Mouse (Mus musculus) MEL (cell line): ENCODE results near the gene Tmem37. TPM values are rescaled to one million over a fixed set of nuclear protein-coding genes. Genes with fewer than 3 reads are reported as not detected.

Experiments used
- DNase-seq: peaks from one replicate; pipeline ENCODE4 v3.0.0; 2011; ENCODE audit warnings: low read depth, low spot score
- H3K27ac ChIP-seq: 2 replicates; pipeline ENCODE4 v1.5.1; 2012; ENCODE audit warnings: low read depth, mild to moderate bottlenecking, control low read depth, low read length, moderate library complexity; ENCODE audit not compliant: control insufficient read depth
- H3K27me3 ChIP-seq, 2 experiments: fragments of 150-350 bp in 1 of 2; sonication (generic) in 1 of 2; 2 replicates each; pipeline ENCODE4 v1.6.1; 2012; ENCODE audit warnings: low read length in 2 of 2, mild to moderate bottlenecking in 2 of 2, improper control_type of control experiment in 1 of 2, moderate library complexity in 1 of 2; ENCODE audit not compliant: insufficient read depth in 2 of 2, control insufficient read depth in 1 of 2
- H3K36me3 ChIP-seq, 2 experiments: 2 replicates each; pipeline ENCODE4 v1.6.1; 2012 to 2014; ENCODE audit warnings: low read length in 2 of 2, improper control_type of control experiment in 1 of 2, inconsistent platforms in 1 of 2, mild to moderate bottlenecking in 1 of 2; ENCODE audit not compliant: insufficient read depth in 2 of 2, control insufficient read depth in 1 of 2
- H3K4me1 ChIP-seq, 2 experiments: fragments of 150-350 bp in 1 of 2; sonication (generic) in 1 of 2; 2 replicates each; pipeline ENCODE4 v1.6.1; 2012; ENCODE audit warnings: low read length in 2 of 2, improper control_type of control experiment in 1 of 2, mild to moderate bottlenecking in 1 of 2; ENCODE audit not compliant: insufficient read depth in 2 of 2, control insufficient read depth in 1 of 2
- H3K4me3 ChIP-seq, 2 experiments: fragments of 150-350 bp in 1 of 2; sonication (generic) in 1 of 2; 2 replicates each; pipeline ENCODE4 v1.5.1; 2012; ENCODE audit warnings: low read depth in 2 of 2, low read length in 2 of 2, mild to moderate bottlenecking in 2 of 2, moderate library complexity in 2 of 2, control low read depth in 1 of 2, improper control_type of control experiment in 1 of 2; ENCODE audit not compliant: control insufficient read depth in 1 of 2, insufficient read depth in 1 of 2
- H3K79me2 ChIP-seq: 2 replicates; pipeline ENCODE4 v1.6.1; 2012; ENCODE audit warnings: mild to moderate bottlenecking, low read length, moderate library complexity; ENCODE audit not compliant: control insufficient read depth, poor library complexity, insufficient read depth
- H3K9ac ChIP-seq: 2 replicates; pipeline ENCODE4 v1.6.1; 2012; ENCODE audit warnings: low read depth, mild to moderate bottlenecking, control low read depth, low read length, moderate library complexity; ENCODE audit not compliant: control insufficient read depth, poor library complexity, severe bottlenecking
- H3K9me3 ChIP-seq: fragments of 150-350 bp; sonication (generic); replicated peaks from 2 replicates; pipeline ENCODE4 v1.6.1; 2012; ENCODE audit warnings: mild to moderate bottlenecking, low read length, improper control_type of control experiment, moderate library complexity; ENCODE audit not compliant: insufficient read depth
- BHLHE40 ChIP-seq: IDR thresholded peaks from 2 replicates; pipeline ENCODE4 v1.6.1; 2012; ENCODE audit warnings: low read depth, mild to moderate bottlenecking, inconsistent platforms, low read length, improper control_type of control experiment, borderline replicate concordance
- CHD1 ChIP-seq: IDR thresholded peaks from 2 replicates; pipeline ENCODE4 v1.6.1; 2012; ENCODE audit warnings: low read depth, mild to moderate bottlenecking, inconsistent platforms, low read length, improper control_type of control experiment
- CHD2 ChIP-seq: IDR thresholded peaks from 2 replicates; pipeline ENCODE4 v1.6.1; 2011; ENCODE audit warnings: low read length, improper control_type of control experiment
- CTCF ChIP-seq, 3 experiments: IDR thresholded peaks in 2 of 3; conservative IDR thresholded peaks in 1 of 3; 2 replicates each; pipeline ENCODE4 v1.5.1; 2011 to 2012; ENCODE audit warnings: low read length in 3 of 3, low read depth in 2 of 3, mild to moderate bottlenecking in 2 of 3, improper control_type of control experiment in 1 of 3, inconsistent platforms in 1 of 3, mixed read lengths in 1 of 3, moderate library complexity in 1 of 3; ENCODE audit not compliant: control insufficient read depth in 1 of 3, insufficient read depth in 1 of 3, poor library complexity in 1 of 3, severe bottlenecking in 1 of 3
- E2F4 ChIP-seq: IDR thresholded peaks from 2 replicates; pipeline ENCODE4 v1.6.1; 2011; ENCODE audit warnings: low read depth, low read length, improper control_type of control experiment, borderline replicate concordance
- ELF1 ChIP-seq: IDR thresholded peaks from 2 replicates; pipeline ENCODE4 v1.6.1; 2014; ENCODE audit warnings: low read depth, mild to moderate bottlenecking, inconsistent platforms, low read length, improper control_type of control experiment, moderate library complexity
- EP300 ChIP-seq, 2 experiments: IDR thresholded peaks; 2 replicates each; pipeline ENCODE4 v1.6.1; 2011; ENCODE audit warnings: improper control_type of control experiment in 2 of 2, low read length in 2 of 2, low read depth in 1 of 2, mild to moderate bottlenecking in 1 of 2
- ETS1 ChIP-seq: IDR thresholded peaks from 2 replicates; pipeline ENCODE4 v1.6.1; 2012; ENCODE audit warnings: low read depth, mild to moderate bottlenecking, inconsistent platforms, low read length, improper control_type of control experiment, moderate library complexity
- GATA1 ChIP-seq: IDR thresholded peaks from 2 replicates; pipeline ENCODE4 v1.6.1; 2011; ENCODE audit warnings: low read depth, low read length, improper control_type of control experiment
- HCFC1 ChIP-seq: IDR thresholded peaks from 2 replicates; pipeline ENCODE4 v1.6.1; 2012; ENCODE audit warnings: low read depth, mild to moderate bottlenecking, inconsistent platforms, low read length, improper control_type of control experiment, moderate library complexity
- JUND ChIP-seq: IDR thresholded peaks from 2 replicates; pipeline ENCODE4 v1.6.1; 2011; ENCODE audit warnings: low read depth, mild to moderate bottlenecking, improper control_type of control experiment, low read length
- KAT2A ChIP-seq: conservative IDR thresholded peaks from 2 replicates; pipeline ENCODE4 v1.6.1; 2012; ENCODE audit warnings: low read depth, low read length, improper control_type of control experiment, inconsistent platforms
- MAFK ChIP-seq: IDR thresholded peaks from 2 replicates; pipeline ENCODE4 v1.6.1; 2011; ENCODE audit warnings: low read depth, mild to moderate bottlenecking, low read length, improper control_type of control experiment, borderline replicate concordance
- MAX ChIP-seq: IDR thresholded peaks from 2 replicates; pipeline ENCODE4 v1.6.1; 2011; ENCODE audit warnings: low read length, improper control_type of control experiment
- MAZ ChIP-seq: IDR thresholded peaks from 2 replicates; pipeline ENCODE4 v1.6.1; 2012; ENCODE audit warnings: low read depth, mild to moderate bottlenecking, inconsistent platforms, low read length, improper control_type of control experiment
- MEF2A ChIP-seq: IDR thresholded peaks from 2 replicates; pipeline ENCODE4 v1.6.1; 2014; ENCODE audit warnings: low read depth, mild to moderate bottlenecking, inconsistent platforms, low read length, improper control_type of control experiment; ENCODE audit not compliant: poor library complexity, insufficient replicate concordance, severe bottlenecking; ENCODE audit errors: extremely low read depth
- MXI1 ChIP-seq: IDR thresholded peaks from 2 replicates; pipeline ENCODE4 v1.6.1; 2011; ENCODE audit warnings: mild to moderate bottlenecking, low read depth, low read length, improper control_type of control experiment
- MYB ChIP-seq: IDR thresholded peaks from 2 replicates; pipeline ENCODE4 v1.6.1; 2011; ENCODE audit warnings: mild to moderate bottlenecking, low read depth, low read length, improper control_type of control experiment
- NELFE ChIP-seq: IDR thresholded peaks from 2 replicates; pipeline ENCODE4 v1.6.1; 2011; ENCODE audit warnings: low read depth, low read length, improper control_type of control experiment
- NRF1 ChIP-seq: IDR thresholded peaks from 2 replicates; pipeline ENCODE4 v1.6.1; 2014; ENCODE audit warnings: low read depth, mild to moderate bottlenecking, inconsistent platforms, low read length, improper control_type of control experiment, moderate library complexity; ENCODE audit not compliant: poor library complexity, insufficient read depth, severe bottlenecking
- POLR2A ChIP-seq, 2 experiments: IDR thresholded peaks; 2 replicates each; pipeline ENCODE4 v1.6.1; 2011 to 2012; ENCODE audit warnings: low read length in 2 of 2, mild to moderate bottlenecking in 2 of 2, control low read depth in 1 of 2, improper control_type of control experiment in 1 of 2, low read depth in 1 of 2, moderate library complexity in 1 of 2; ENCODE audit not compliant: control insufficient read depth in 1 of 2, insufficient read depth in 1 of 2, poor library complexity in 1 of 2
- POLR2AphosphoS2 ChIP-seq: IDR thresholded peaks from 2 replicates; pipeline ENCODE4 v1.6.1; 2011; ENCODE audit warnings: low read length, improper control_type of control experiment
- POLR2AphosphoS5 ChIP-seq: IDR thresholded peaks from 2 replicates; pipeline ENCODE4 v1.6.1; 2012; ENCODE audit warnings: low read depth, borderline replicate concordance, mild to moderate bottlenecking, inconsistent platforms, low read length, moderate library complexity, mixed read lengths
- RAD21 ChIP-seq: IDR thresholded peaks from 2 replicates; pipeline ENCODE4 v1.6.1; 2011; ENCODE audit warnings: mild to moderate bottlenecking, low read depth, low read length, improper control_type of control experiment
- RCOR1 ChIP-seq: IDR thresholded peaks from 2 replicates; pipeline ENCODE4 v1.6.1; 2012; ENCODE audit warnings: low read depth, mild to moderate bottlenecking, inconsistent platforms, low read length, improper control_type of control experiment
- SIN3A ChIP-seq: IDR thresholded peaks from 2 replicates; pipeline ENCODE4 v1.6.1; 2012; ENCODE audit warnings: low read length, improper control_type of control experiment, inconsistent platforms
- SMC3 ChIP-seq: IDR thresholded peaks from 2 replicates; pipeline ENCODE4 v1.6.1; 2011; ENCODE audit warnings: low read depth, low read length, improper control_type of control experiment
- TAL1 ChIP-seq: IDR thresholded peaks from 2 replicates; pipeline ENCODE4 v1.6.1; 2012; ENCODE audit warnings: mild to moderate bottlenecking, inconsistent platforms, low read length, moderate library complexity, mixed read lengths
- TBP ChIP-seq: IDR thresholded peaks from 2 replicates; pipeline ENCODE4 v1.8.0; 2011; ENCODE audit warnings: low read depth, low read length, improper control_type of control experiment
- TCF12 ChIP-seq: IDR thresholded peaks from 2 replicates; pipeline ENCODE4 v1.6.1; 2014; ENCODE audit warnings: low read depth, mild to moderate bottlenecking, inconsistent platforms, low read length, improper control_type of control experiment, moderate library complexity
- UBTF ChIP-seq: IDR thresholded peaks from 2 replicates; pipeline ENCODE4 v1.6.1; 2012; ENCODE audit warnings: low read depth, mild to moderate bottlenecking, inconsistent platforms, low read length, improper control_type of control experiment, moderate library complexity, borderline replicate concordance; ENCODE audit not compliant: insufficient read depth
- USF1 ChIP-seq: IDR thresholded peaks from 2 replicates; pipeline ENCODE4 v1.6.1; 2014; ENCODE audit warnings: low read depth, mild to moderate bottlenecking, inconsistent platforms, low read length, improper control_type of control experiment, moderate library complexity
- USF2 ChIP-seq, 2 experiments: IDR thresholded peaks; 2 replicates each; pipeline ENCODE4 v1.6.1; 2011 to 2012; ENCODE audit warnings: improper control_type of control experiment in 2 of 2, low read length in 2 of 2, borderline replicate concordance in 1 of 2, inconsistent platforms in 1 of 2, low read depth in 1 of 2, mild to moderate bottlenecking in 1 of 2; ENCODE audit not compliant: insufficient read depth in 1 of 2
- ZC3H11A ChIP-seq: IDR thresholded peaks from 2 replicates; pipeline ENCODE4 v1.6.1; 2012; ENCODE audit warnings: low read depth, mild to moderate bottlenecking, inconsistent platforms, low read length, improper control_type of control experiment
- ZKSCAN1 ChIP-seq: IDR thresholded peaks from 2 replicates; pipeline ENCODE4 v1.6.1; 2012; ENCODE audit warnings: low read depth, mild to moderate bottlenecking, inconsistent platforms, low read length, improper control_type of control experiment, moderate library complexity
- ZMIZ1 ChIP-seq: IDR thresholded peaks from 2 replicates; pipeline ENCODE4 v1.6.1; 2012; ENCODE audit warnings: low read depth, mild to moderate bottlenecking, inconsistent platforms, low read length, improper control_type of control experiment, moderate library complexity
- ZNF384 ChIP-seq: IDR thresholded peaks from 2 replicates; pipeline ENCODE4 v1.6.1; 2012; ENCODE audit warnings: low read depth, mild to moderate bottlenecking, inconsistent platforms, low read length, improper control_type of control experiment
- polyA plus RNA-seq, 2 experiments: library from polyadenylated mRNA; stranded (reverse) in 1 of 2; unstranded in 1 of 2; fragments of >175 nt in 1 of 2; fragments of >200 nt in 1 of 2; gene quantifications; 2 replicates each; pipeline versions ENCODE4 v1.2.1 to v1.2.4; 2012; ENCODE audit warnings: low replicate concordance in 2 of 2, low read depth in 1 of 2; ENCODE audit not compliant: insufficient read length in 2 of 2, insufficient read depth in 1 of 2, missing spikeins in 1 of 2
- total RNA-seq: library from RNA; depleted of rRNA; stranded (reverse); fragments of 300-350 nt; gene quantifications from 2 replicates; pipeline ENCODE4 v1.2.3, GENCODE M21; 2012

Gene Tmem37
- total and polyA plus RNA-seq, 3 experiments: 2.6 to 9.1 TPM; not detected in 1

DNA sequence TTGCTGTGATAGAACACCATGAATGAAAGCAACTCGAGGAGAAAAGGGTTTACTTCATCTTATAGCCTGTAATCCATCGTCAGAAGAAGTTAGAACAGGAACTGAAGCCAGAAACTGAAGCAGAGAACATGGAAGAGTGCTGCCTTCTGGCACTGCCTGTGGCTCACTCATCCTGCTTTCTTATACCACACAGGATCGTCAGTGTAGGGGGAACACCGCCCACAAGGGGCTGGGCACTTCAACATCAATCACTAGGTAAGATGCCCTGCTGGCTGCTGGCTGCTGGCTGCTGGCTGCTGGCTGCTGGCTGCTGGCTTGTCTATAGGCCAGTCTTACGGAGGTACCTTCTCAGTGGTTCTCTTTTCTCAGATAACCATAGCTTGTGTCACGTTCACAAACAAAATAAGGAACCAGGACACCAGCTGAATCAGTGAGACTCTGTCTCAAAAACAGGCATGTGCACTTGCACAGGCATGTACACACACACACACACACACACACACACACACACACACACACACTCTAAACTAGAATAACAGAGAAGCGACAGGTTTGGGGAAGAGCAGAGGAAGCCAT is 53.5 kb downstream of the Tmem37 start:
- no peaks in the 10 kb centered on the region for H3K27me3 ChIP-seq
- H3K4me1 ChIP-seq: peaks cover 0 to 4% of the 10 kb centered on the region in 2 experiments; a peak in 1 of 4 replicates
- H3K9me3 ChIP-seq: no peaks in the 10 kb centered on the region
- H3K36me3 ChIP-seq: no peaks in the 10 kb centered on the region
- H3K9ac ChIP-seq: no peak overlapping the region
- H3K79me2 ChIP-seq: no peaks in the 10 kb centered on the region
- peak; percentile 78 for DNase-seq
- H3K27ac ChIP-seq: no peak overlapping the region
- peak overlapping the region; percentile 3 to 49; a peak in 3 of 4 replicates for H3K4me3 ChIP-seq
- TF ChIP-seq E2F4: no peak
- TF ChIP-seq ETS1: no peak
- TF ChIP-seq TBP: peak; percentile 63; the same call in 1 of the 2 replicates
- TF ChIP-seq CTCF (IDR thresholded peaks at IDR 0.05 in 2 of 3, conservative IDR thresholded peaks at IDR 0.05 in 1 of 3; ENCODE audit: control insufficient read depth in 1 of 3, insufficient read depth in 1 of 3, low read depth in 2 of 3, low read length in 3 of 3, poor library complexity in 1 of 3, severe bottlenecking in 1 of 3): no peak
- TF ChIP-seq ELF1: no peak
- TF ChIP-seq CHD2: no peak
- TF ChIP-seq UBTF: no peak
- TF ChIP-seq MAX: peak; percentile 26; the same call in 1 of the 2 replicates
- no peak for TF ChIP-seq ZC3H11A
- TF ChIP-seq USF1: no peak
- no peak for TF ChIP-seq USF2 (IDR thresholded peaks at IDR 0.05; ENCODE audit: borderline replicate concordance in 1 of 2, insufficient read depth in 1 of 2, low read depth in 1 of 2, low read length in 2 of 2)
- TF ChIP-seq MYB: no peak
- no peak for TF ChIP-seq NELFE
- no peak for TF ChIP-seq RCOR1
- TF ChIP-seq CHD1: no peak
- no peak for TF ChIP-seq GATA1
- TF ChIP-seq MXI1: 0 out of 2 replicates have a peak, but pooled peaks have one; percentile 40
- no peak for TF ChIP-seq POLR2AphosphoS5
- no peak for TF ChIP-seq RAD21
- TF ChIP-seq POLR2A (IDR thresholded peaks at IDR 0.05; ENCODE audit: control insufficient read depth in 1 of 2, insufficient read depth in 1 of 2, low read depth in 1 of 2, low read length in 2 of 2, poor library complexity in 1 of 2): no peak
- no peak for TF ChIP-seq POLR2AphosphoS2
- no peak for TF ChIP-seq NRF1
- TF ChIP-seq ZNF384: no peak
- TF ChIP-seq TCF12: no peak
- no peak for TF ChIP-seq MAFK
- TF ChIP-seq JUND: no peak
- TF ChIP-seq KAT2A: no peak
- peak; percentile 39; the same call in 1 of the 2 replicates for TF ChIP-seq SIN3A
- no peak for TF ChIP-seq SMC3
- TF ChIP-seq BHLHE40: peak; percentile 84; the same call in 1 of the 2 replicates
- no peak for TF ChIP-seq ZMIZ1
- TF ChIP-seq ZKSCAN1: no peak
- no peak for TF ChIP-seq EP300 (IDR thresholded peaks at IDR 0.05; ENCODE audit: low read depth in 1 of 2, low read length in 2 of 2)
- no peak for TF ChIP-seq MAZ
- TF ChIP-seq TAL1: no peak
- no peak for TF ChIP-seq HCFC1
- no peak for TF ChIP-seq MEF2A
